Mouse (Mus musculus): ENCODE data around the gene Adgrg2. TPM values are rescaled to one million over a fixed set of nuclear protein-coding genes. Genes with fewer than 3 reads are reported as not detected.

Adgrg2 gene
- polyA plus RNA-seq, 1 experiment from 2014 or later = 2.8 TPM

DNA sequence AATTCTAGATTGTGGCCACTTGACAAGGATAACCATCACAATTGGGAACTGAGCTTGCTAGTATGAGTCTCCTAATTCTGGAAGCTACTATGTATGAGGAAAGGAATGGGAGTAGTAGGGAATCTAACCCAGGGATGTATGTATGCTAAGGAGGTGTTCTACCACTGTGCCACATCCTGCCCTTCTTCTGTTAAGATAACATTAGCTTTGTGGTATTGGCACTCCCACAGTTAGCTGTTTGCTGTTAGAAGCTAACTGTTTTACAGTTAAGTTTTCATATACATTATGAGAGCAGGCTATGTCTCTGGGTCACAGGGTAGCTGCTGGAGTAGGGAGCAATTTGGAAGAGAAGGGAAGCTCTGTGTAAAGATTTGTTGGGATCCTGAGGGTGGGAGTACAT, 125.5 kb downstream of the Adgrg2 start:
- Histone ChIP-seq H3K27me3 (ENCODE audit: control insufficient read depth, insufficient read depth, low read length) (no peaks in the 10 kb centered on the region), H3K4me3 (replicated peaks; ENCODE audit: low read depth, low read length) (no peak overlapping the region), H3K9me3 (ENCODE audit: control insufficient read depth, low read length) (no peaks in the 10 kb centered on the region), H3K27ac (replicated peaks; ENCODE audit: low read depth, low read length) (no peak overlapping the region), H3K36me3 (ENCODE audit: control insufficient read depth, insufficient read depth, low read length) (no peaks in the 10 kb centered on the region), H3K4me2 (ENCODE audit: low read length) (no peak overlapping the region), H3K9ac (replicated peaks; ENCODE audit: low read length) (no peak overlapping the region), H3K4me1 (ENCODE audit: control insufficient read depth, insufficient read depth, low read length) (no peaks in the 10 kb centered on the region)
- DNase-seq = no peak
- no peak for ATAC-seq (ENCODE audit: low FRiP score, low TSS enrichment)

DNA sequence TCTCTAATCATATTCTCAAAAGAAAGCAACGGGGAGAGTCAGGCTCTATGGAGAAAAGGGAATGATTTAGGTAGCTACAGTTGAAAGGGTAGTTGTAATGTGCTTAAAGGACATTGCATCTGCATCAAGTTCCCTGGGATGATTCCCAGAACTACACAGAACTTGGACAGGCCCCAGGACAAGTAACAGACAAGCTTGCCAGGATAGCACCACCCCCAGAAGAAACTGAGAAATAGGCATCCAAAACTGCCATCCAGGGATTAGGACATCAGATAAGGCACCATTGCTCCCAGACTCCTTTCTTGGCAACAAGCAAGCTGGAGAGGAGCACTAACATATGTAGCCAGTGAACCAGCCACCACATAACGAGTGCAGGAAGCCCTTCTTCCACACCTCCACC, 152.3 kb downstream of the Adgrg2 start:
- H3K4me3 ChIP-seq (replicated peaks; ENCODE audit: low read depth, low read length) = no peak overlapping the region
- DNase-seq (no peak), ATAC-seq (ENCODE audit: low FRiP score, low TSS enrichment) (no peak)
- H3K27ac ChIP-seq (replicated peaks; ENCODE audit: low read depth, low read length) = no peak overlapping the region
- no peaks in the 10 kb centered on the region for H3K4me1 ChIP-seq (ENCODE audit: control insufficient read depth, insufficient read depth, low read length)
- no peak overlapping the region for H3K4me2 ChIP-seq (ENCODE audit: low read length)
- 77% methylated on average over 2 of the region's 2 CpGs for WGBS
- H3K36me3 ChIP-seq (ENCODE audit: control insufficient read depth, insufficient read depth, low read length) = no peaks in the 10 kb centered on the region
- no peak overlapping the region for H3K9ac ChIP-seq (replicated peaks; ENCODE audit: low read length)
- H3K9me3 ChIP-seq (ENCODE audit: control insufficient read depth, low read length) = no peaks in the 10 kb centered on the region
- H3K27me3 ChIP-seq (ENCODE audit: control insufficient read depth, insufficient read depth, low read length) = no peaks in the 10 kb centered on the region

Other genes starting within 250 kb of the Adgrg2 start
- gene Phka2, start 111.5 kb downstream of the Adgrg2 start, polyA plus RNA-seq (2014; fragmentation: Nextera tagmentation; extraction: Ambion mirVana) = 12.5 and 15.3 TPM in 2 replicates